Mouse (Mus musculus): ENCODE measurements around the gene Mgarp. TPM values are rescaled to one million over a fixed set of nuclear protein-coding genes. Genes with fewer than 3 reads are reported as not detected.
"Not testable (repeated sequence)": the region's sequence is repeated elsewhere in the genome, so short reads cannot be mapped to it uniquely, and the experiment has no call there.

Gene Mgarp
- polyA plus RNA-seq (2014; fragmentation: Nextera tagmentation; extraction: Ambion mirVana): 14.2 and 15.4 TPM in 2 replicates

- H3K27me3 ChIP-seq (ENCODE audit: control insufficient read depth, insufficient read depth, low read length): peaks cover 9% of the 10 kb centered on the region
- peak; percentile 73 for ATAC-seq (replicated peaks; ENCODE audit: insufficient number of reproducible peaks, low FRiP score, low TSS enrichment)
- 2% methylated on average over 41 of the region's 41 CpGs for WGBS (ENCODE audit: insufficient replicate concordance)
- H3K4me2 ChIP-seq: peak within 1 kb of the TSS; percentile 84
- H3K4me1 ChIP-seq (ENCODE audit: control insufficient read depth, insufficient read depth, low read length): no peaks in the 10 kb centered on the region; the same call in 1 of the 2 replicates
- H3K27ac ChIP-seq (ENCODE audit: low read depth, low read length): no peak within 1 kb of the TSS
- H3K9me3 ChIP-seq (replicated peaks; ENCODE audit: control insufficient read depth, low read length): no peaks in the 10 kb centered on the region
- H3K36me3 ChIP-seq (ENCODE audit: control insufficient read depth, insufficient read depth, low read length): no peaks in the 10 kb centered on the region
- H3K4me3 ChIP-seq (ENCODE audit: low read depth, low read length): peak within 1 kb of the TSS; percentile 51
- peak within 1 kb of the TSS; percentile 65 for H3K9ac ChIP-seq (ENCODE audit: low read depth, low read length)
These were observed at the start of gene Mgarp for GRCm38 (mm10) chr3:51396219-51397068. Gene Mgarp (minus strand): TSS chr3:51396738.

DNA sequence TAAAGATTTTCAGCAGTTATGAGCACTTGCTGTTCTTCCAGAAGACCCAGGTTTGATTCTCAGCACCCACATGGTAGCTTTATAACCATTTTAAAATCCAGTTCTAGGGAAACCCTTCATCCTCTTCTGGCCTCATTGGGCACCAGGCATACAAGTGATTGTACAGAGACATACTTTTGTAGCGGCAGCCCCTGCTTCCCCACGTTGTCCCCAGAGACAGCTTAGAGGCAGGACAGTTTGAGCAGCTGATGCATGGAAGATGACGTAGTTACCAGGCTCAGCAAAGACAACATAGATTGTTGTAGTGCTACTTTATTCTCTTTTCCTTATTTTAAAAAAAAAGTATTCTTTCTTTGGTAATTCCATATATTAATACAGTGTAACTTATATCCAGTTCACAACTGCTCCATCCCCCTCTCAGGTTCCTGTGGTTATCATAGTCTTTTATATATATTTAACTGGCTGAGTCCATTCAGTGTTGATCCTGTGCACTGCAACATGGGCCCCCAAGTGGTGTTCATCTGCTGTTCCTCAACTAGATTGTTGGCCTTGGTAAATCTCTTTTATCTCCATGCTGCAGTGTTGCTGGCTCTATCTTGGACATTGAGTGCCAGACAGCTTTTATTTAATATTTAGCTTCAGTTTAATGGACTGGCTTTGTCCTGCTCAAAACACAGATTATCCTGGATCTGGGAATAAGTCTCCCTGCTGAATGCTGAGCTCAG lies 38.5 kb upstream of the Mgarp start:
- 91% methylated on average over 3 of the region's 3 CpGs for WGBS (ENCODE audit: insufficient replicate concordance)
- H3K4me3 ChIP-seq (ENCODE audit: low read depth, low read length): no peak overlapping the region
- H3K9me3 ChIP-seq (replicated peaks; ENCODE audit: control insufficient read depth, low read length): no peaks in the 10 kb centered on the region

DNA sequence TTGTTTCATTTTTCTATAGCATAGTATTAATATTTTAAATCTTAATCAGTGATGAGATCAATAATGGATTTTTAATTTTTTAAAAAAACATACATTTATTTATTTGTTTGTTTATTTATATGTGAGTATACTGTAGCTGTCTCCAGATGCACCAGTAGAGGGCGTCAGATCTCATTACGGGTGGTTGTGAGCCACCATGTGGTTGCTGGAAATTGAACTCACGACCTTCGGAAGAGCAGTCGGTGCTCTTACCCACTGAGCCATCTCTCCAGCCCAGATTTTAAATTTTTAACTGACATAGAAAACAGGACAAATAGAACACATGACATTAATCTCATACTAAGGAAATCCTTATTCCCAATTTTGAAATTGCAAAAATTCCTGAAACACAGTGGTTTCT lies 37.8 kb upstream of the Mgarp start:
- not testable (repeated sequence) for H3K36me3 ChIP-seq (ENCODE audit: control insufficient read depth, insufficient read depth, low read length); H3K27me3 ChIP-seq (ENCODE audit: control insufficient read depth, insufficient read depth, low read length); ATAC-seq (replicated peaks; ENCODE audit: insufficient number of reproducible peaks, low FRiP score, low TSS enrichment); H3K27ac ChIP-seq (ENCODE audit: low read depth, low read length); H3K4me1 ChIP-seq (ENCODE audit: control insufficient read depth, insufficient read depth, low read length); H3K4me3 ChIP-seq (ENCODE audit: low read depth, low read length); H3K9ac ChIP-seq (ENCODE audit: low read depth, low read length); H3K9me3 ChIP-seq (replicated peaks; ENCODE audit: control insufficient read depth, low read length); H3K4me2 ChIP-seq
- WGBS (ENCODE audit: insufficient replicate concordance): 77% methylated on average over 5 of the region's 5 CpGs

More for the DNA sequence above, 38.5 kb upstream of the Mgarp start:
- Histone ChIP-seq H3K4me2 (no peak overlapping the region), H3K4me1 (ENCODE audit: control insufficient read depth, insufficient read depth, low read length) (no peaks in the 10 kb centered on the region), H3K27me3 (ENCODE audit: control insufficient read depth, insufficient read depth, low read length) (no peaks in the 10 kb centered on the region), H3K36me3 (ENCODE audit: control insufficient read depth, insufficient read depth, low read length) (peaks cover 2% of the 10 kb centered on the region; the same call in 1 of the 2 replicates), H3K9ac (ENCODE audit: low read depth, low read length) (no peak overlapping the region), H3K27ac (ENCODE audit: low read depth, low read length) (no peak overlapping the region)
- no peak for ATAC-seq (replicated peaks; ENCODE audit: insufficient number of reproducible peaks, low FRiP score, low TSS enrichment)

DNA sequence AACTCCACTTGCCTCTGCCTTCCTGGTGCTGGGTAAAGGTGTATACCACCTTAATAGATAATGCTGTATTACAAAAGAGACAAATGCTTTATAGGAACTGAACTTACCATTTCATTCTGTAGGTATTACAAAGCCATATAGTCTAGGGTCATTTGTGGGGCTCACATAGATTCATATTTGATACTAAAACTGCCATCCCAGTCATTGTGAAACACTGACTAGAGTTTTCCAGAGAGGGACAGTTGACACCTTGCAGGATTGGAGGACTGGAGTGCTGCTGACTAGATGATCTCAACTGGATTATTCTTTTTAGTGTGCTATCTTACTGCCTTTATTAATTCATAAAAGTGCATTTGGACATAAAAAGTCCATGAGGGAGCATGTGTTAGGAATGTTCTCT lies 28.9 kb upstream of the Mgarp start:
- Histone ChIP-seq H3K27ac (ENCODE audit: low read depth, low read length) (no peak overlapping the region), H3K4me2 (no peak overlapping the region), H3K27me3 (ENCODE audit: control insufficient read depth, insufficient read depth, low read length) (no peaks in the 10 kb centered on the region), H3K36me3 (ENCODE audit: control insufficient read depth, insufficient read depth, low read length) (no peaks in the 10 kb centered on the region), H3K9me3 (replicated peaks; ENCODE audit: control insufficient read depth, low read length) (no peaks in the 10 kb centered on the region), H3K4me1 (ENCODE audit: control insufficient read depth, insufficient read depth, low read length) (no peaks in the 10 kb centered on the region), H3K9ac (ENCODE audit: low read depth, low read length) (no peak overlapping the region), H3K4me3 (ENCODE audit: low read depth, low read length) (no peak overlapping the region)
- no peak for ATAC-seq (replicated peaks; ENCODE audit: insufficient number of reproducible peaks, low FRiP score, low TSS enrichment)

- Histone ChIP-seq H3K9me3 (replicated peaks; ENCODE audit: control insufficient read depth, low read length) (no peaks in the 10 kb centered on the region), H3K4me1 (ENCODE audit: control insufficient read depth, insufficient read depth, low read length) (peaks cover 8% of the 10 kb centered on the region; the same call in 1 of the 2 replicates), H3K9ac (ENCODE audit: low read depth, low read length) (no peak overlapping the region), H3K4me3 (ENCODE audit: low read depth, low read length) (no peak overlapping the region), H3K4me2 (no peak overlapping the region), H3K27me3 (ENCODE audit: control insufficient read depth, insufficient read depth, low read length) (no peaks in the 10 kb centered on the region), H3K36me3 (ENCODE audit: control insufficient read depth, insufficient read depth, low read length) (no peaks in the 10 kb centered on the region), H3K27ac (ENCODE audit: low read depth, low read length) (no peak overlapping the region)
- no peak for ATAC-seq (replicated peaks; ENCODE audit: insufficient number of reproducible peaks, low FRiP score, low TSS enrichment)
- 82% methylated on average over 3 of the region's 3 CpGs for WGBS (ENCODE audit: insufficient replicate concordance)
These were observed 25.4 kb upstream of the Mgarp start for GRCm38 (mm10) chr3:51421921-51422320.

DNA sequence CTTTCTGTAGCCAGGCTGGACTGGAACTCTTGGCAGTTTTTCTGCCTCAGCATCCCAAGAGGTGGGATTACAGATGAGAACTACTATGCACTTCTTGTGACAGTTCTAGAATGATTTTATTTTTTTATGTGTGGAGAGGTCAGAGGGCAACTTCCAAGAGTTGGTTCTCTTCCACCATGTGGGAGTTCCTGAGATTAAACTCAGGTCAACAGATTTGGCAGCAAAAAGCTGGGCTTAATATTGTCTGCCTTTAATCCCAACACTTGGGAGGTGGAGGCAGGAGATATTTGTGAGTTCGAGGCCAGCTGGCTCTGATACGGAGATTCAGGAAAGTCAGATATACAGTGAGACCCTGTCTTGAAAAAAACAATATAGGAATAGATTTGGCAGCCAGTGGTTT lies 21.4 kb upstream of the Mgarp start:
- no peak overlapping the region for H3K4me3 ChIP-seq (ENCODE audit: low read depth, low read length)
- H3K27ac ChIP-seq (ENCODE audit: low read depth, low read length): no peak overlapping the region
- H3K27me3 ChIP-seq (ENCODE audit: control insufficient read depth, insufficient read depth, low read length): no peaks in the 10 kb centered on the region
- no peak overlapping the region for H3K9ac ChIP-seq (ENCODE audit: low read depth, low read length)
- WGBS (ENCODE audit: insufficient replicate concordance): 52% methylated on average over 2 of the region's 2 CpGs
- no peak for ATAC-seq (replicated peaks; ENCODE audit: insufficient number of reproducible peaks, low FRiP score, low TSS enrichment)
- no peaks in the 10 kb centered on the region for H3K36me3 ChIP-seq (ENCODE audit: control insufficient read depth, insufficient read depth, low read length)
- peak overlapping the region; percentile 82 for H3K4me2 ChIP-seq
- H3K4me1 ChIP-seq (ENCODE audit: control insufficient read depth, insufficient read depth, low read length): peaks cover 14% of the 10 kb centered on the region; the same call in 1 of the 2 replicates
- no peaks in the 10 kb centered on the region for H3K9me3 ChIP-seq (replicated peaks; ENCODE audit: control insufficient read depth, low read length)

DNA sequence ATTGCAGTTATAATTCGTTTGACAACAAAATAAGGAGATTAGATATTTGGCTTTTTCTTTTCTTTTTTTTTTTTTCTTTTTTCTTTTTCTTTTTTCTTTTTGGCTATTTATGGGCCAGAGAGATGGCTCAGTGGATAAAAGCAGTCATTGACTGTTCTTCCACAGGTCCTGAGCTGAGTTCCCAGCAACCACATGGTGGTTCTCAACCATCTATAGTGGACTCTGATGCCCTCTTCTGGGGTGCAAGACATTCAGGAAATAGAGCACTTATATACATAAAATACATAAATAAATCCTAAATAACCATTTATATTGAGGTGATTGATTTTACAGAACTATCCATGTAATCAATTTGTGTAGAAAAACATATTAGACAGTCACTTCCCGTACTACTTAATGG lies 20.9 kb upstream of the Mgarp start:
- 52% methylated on average over 2 of the region's 2 CpGs for WGBS (ENCODE audit: insufficient replicate concordance)
- no peaks in the 10 kb centered on the region for H3K27me3 ChIP-seq (ENCODE audit: control insufficient read depth, insufficient read depth, low read length)

DNA sequence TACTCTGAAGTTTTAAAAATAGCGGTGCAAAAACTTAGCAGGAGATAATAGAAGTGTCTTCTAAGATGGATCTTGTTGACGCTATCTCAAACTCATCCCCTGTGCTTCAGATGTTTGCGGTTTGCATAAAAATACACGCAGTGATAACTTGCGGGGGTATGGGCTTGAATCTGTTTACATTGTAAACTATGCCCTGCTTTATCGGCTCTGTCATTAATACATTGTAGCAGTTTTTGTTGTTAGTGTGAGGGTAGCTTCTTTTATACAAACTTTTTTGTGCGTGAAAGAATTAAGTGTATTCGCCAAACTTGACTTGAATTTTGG lies 20.6 kb upstream of the Mgarp start:
- peak overlapping the region; percentile 96 for H3K27ac ChIP-seq (ENCODE audit: low read depth, low read length)
- H3K36me3 ChIP-seq (ENCODE audit: control insufficient read depth, insufficient read depth, low read length): no peaks in the 10 kb centered on the region
- 8% methylated on average over 8 of the region's 8 CpGs for WGBS (ENCODE audit: insufficient replicate concordance)
- H3K9ac ChIP-seq (ENCODE audit: low read depth, low read length): peak overlapping the region; percentile 92
- peak overlapping the region; percentile 82 for H3K4me2 ChIP-seq
- peaks cover 14% of the 10 kb centered on the region; the same call in 1 of the 2 replicates for H3K4me1 ChIP-seq (ENCODE audit: control insufficient read depth, insufficient read depth, low read length)
- H3K27me3 ChIP-seq (ENCODE audit: control insufficient read depth, insufficient read depth, low read length): no peaks in the 10 kb centered on the region
- ATAC-seq (replicated peaks; ENCODE audit: insufficient number of reproducible peaks, low FRiP score, low TSS enrichment): no peak
- peak overlapping the region; percentile 68 for H3K4me3 ChIP-seq (ENCODE audit: low read depth, low read length)
- H3K9me3 ChIP-seq (replicated peaks; ENCODE audit: control insufficient read depth, low read length): no peaks in the 10 kb centered on the region

More for the DNA sequence above, 20.9 kb upstream of the Mgarp start:
- no peak for ATAC-seq (replicated peaks; ENCODE audit: insufficient number of reproducible peaks, low FRiP score, low TSS enrichment)
- Histone ChIP-seq H3K36me3 (ENCODE audit: control insufficient read depth, insufficient read depth, low read length) (no peaks in the 10 kb centered on the region), H3K4me2 (peak overlapping the region; percentile 82), H3K9me3 (replicated peaks; ENCODE audit: control insufficient read depth, low read length) (no peaks in the 10 kb centered on the region), H3K9ac (ENCODE audit: low read depth, low read length) (no peak overlapping the region), H3K27ac (ENCODE audit: low read depth, low read length) (no peak overlapping the region), H3K4me1 (ENCODE audit: control insufficient read depth, insufficient read depth, low read length) (peaks cover 14% of the 10 kb centered on the region; the same call in 1 of the 2 replicates), H3K4me3 (ENCODE audit: low read depth, low read length) (peak overlapping the region; percentile 68)

All from heart, embryonic 11.5 days (tissue).